Mouse (Mus musculus) spleen, postnatal 0 days (tissue): ENCODE measurements around the gene Abcd4. TPM values are rescaled to one million over a fixed set of nuclear protein-coding genes. Genes with fewer than 3 reads are reported as not detected.

ENCODE experiments used
- polyA plus RNA-seq: library from polyadenylated mRNA; unstranded; fragments of >200 nt; fragmentation: Nextera tagmentation; extraction: Ambion mirVana; gene quantifications from 2 replicates; pipeline ENCODE4 v1.2.1, GENCODE M21; 2015

The Abcd4 gene
- 4.4 and 5.3 TPM in 2 replicates for polyA plus RNA-seq

GRCm38 (mm10) chr12:84616977-84617630, at the start of gene Abcd4:
Gene Abcd4 (minus strand): TSS chr12:84617413.

GRCm38 (mm10) chr12:84640654-84641053, 23.4 kb upstream of the Abcd4 start, which contains the start of gene Vrtn:
Gene Vrtn (plus strand): TSS chr12:84641019.

GRCm38 (mm10) chr12:84569336-84569970, 47.8 kb downstream of the Abcd4 start, which contains the start of gene Vsx2:
Gene Vsx2 (plus strand): TSS chr12:84569762.

Other genes with a start within 250 kb of the Abcd4 start
- gene Entpd5, start 208.4 kb downstream of the Abcd4 start, polyA plus RNA-seq: 6.5 and 7.0 TPM in 2 replicates
- 0.53 and 0.63 TPM in 2 replicates for gene Bbof1, start 208.3 kb downstream of the Abcd4 start, polyA plus RNA-seq
- gene Rnf113a2, start 200.2 kb downstream of the Abcd4 start, polyA plus RNA-seq: 23.2 and 26.2 TPM in 2 replicates
- gene Aldh6a1, start 166.4 kb downstream of the Abcd4 start, polyA plus RNA-seq: 8.4 and 11.7 TPM in 2 replicates
- 12.8 and 14.9 TPM in 2 replicates for gene Lin52, start 166.0 kb downstream of the Abcd4 start, polyA plus RNA-seq
- not detected in 2 replicates for gene Vsx2, start 47.7 kb downstream of the Abcd4 start, polyA plus RNA-seq
- not detected in 2 replicates for gene Vrtn, start 23.6 kb upstream of the Abcd4 start, polyA plus RNA-seq
- 0.12 TPM in 1 of 2 replicates, not detected in the other for gene Syndig1l, start 81.4 kb upstream of the Abcd4 start, polyA plus RNA-seq
- gene Npc2, start 155.7 kb upstream of the Abcd4 start, polyA plus RNA-seq: 32.2 and 42.3 TPM in 2 replicates
- 158 and 171 TPM in 2 replicates for gene Isca2, start 155.8 kb upstream of the Abcd4 start, polyA plus RNA-seq